Comparison of ENCODE assay signal across 8 mouse cellular contexts in genomic region chr7:126779983-126780970, GRCm38 (mm10). TPM values are rescaled to one million over a fixed set of nuclear protein-coding genes. Genes with fewer than 3 reads are reported as not detected.
DNase-seq lines count a peak whose midpoint lies in the region; ATAC-seq lines count a peak whose summit lies in the region.

No protein-coding gene starts in this region.

- under 1% methylated on average over 21 of the region's 21 CpGs for WGBS in intestine, embryonic 15.5 days
- 1% methylated on average over 21 of the region's 21 CpGs for WGBS in limb, embryonic 12.5 days
- WGBS in midbrain, embryonic 14.5 days: 2% methylated on average over 21 of the region's 21 CpGs

- ATAC-seq in intestine, embryonic 15.5 days: peak; percentile 73
- ATAC-seq in limb, embryonic 12.5 days (ENCODE audit: insufficient number of reproducible peaks, insufficient read depth, low FRiP score, low TSS enrichment, low read depth): peak; percentile 63
- peak; percentile 64 for ATAC-seq in midbrain, embryonic 14.5 days (ENCODE audit: low FRiP score, low TSS enrichment)

- H3K27ac ChIP-seq in intestine, embryonic 15.5 days: peak overlapping the region; percentile 51
- H3K27ac ChIP-seq in limb, embryonic 12.5 days: peak overlapping the region; percentile 76
- peak overlapping the region; percentile 83 for H3K27ac ChIP-seq in midbrain, embryonic 14.5 days (replicated peaks; ENCODE audit: low read depth, low read length)

- H3K4me1 ChIP-seq in intestine, embryonic 15.5 days (replicated peaks): peaks cover 49% of the 10 kb centered on the region
- H3K4me1 ChIP-seq in limb, embryonic 12.5 days (replicated peaks): peaks cover 47% of the 10 kb centered on the region
- peaks cover 37% of the 10 kb centered on the region for H3K4me1 ChIP-seq in midbrain, embryonic 14.5 days (ENCODE audit: control insufficient read depth, insufficient read depth, low read length)

- H3K9me3 ChIP-seq in intestine, embryonic 15.5 days: no peaks in the 10 kb centered on the region
- no peaks in the 10 kb centered on the region for H3K9me3 ChIP-seq in limb, embryonic 12.5 days
- H3K9me3 ChIP-seq in midbrain, embryonic 14.5 days (ENCODE audit: control insufficient read depth, low read length): no peaks in the 10 kb centered on the region

- intact Hi-C loops in gastrocnemius, postnatal 36 days (cut with DNase I): no loop called here

- H3K9ac ChIP-seq in intestine, embryonic 15.5 days: peak overlapping the region; percentile 45
- H3K9ac ChIP-seq in limb, embryonic 12.5 days (replicated peaks): peak overlapping the region; percentile 61
- H3K9ac ChIP-seq in midbrain, embryonic 14.5 days (replicated peaks; ENCODE audit: low read length): peak overlapping the region; percentile 34

- no peaks in the 10 kb centered on the region for H3K27me3 ChIP-seq in intestine, embryonic 15.5 days (replicated peaks)
- H3K27me3 ChIP-seq in limb, embryonic 12.5 days: no peaks in the 10 kb centered on the region
- H3K27me3 ChIP-seq in midbrain, embryonic 14.5 days (ENCODE audit: control insufficient read depth, insufficient read depth, low read length): no peaks in the 10 kb centered on the region

- DNase-seq in urinary bladder, adult 18-20 months (ENCODE audit: low spot score in 2 of 2): peak; percentile 67 to 73
- no peak for DNase-seq in urinary bladder, postnatal 10 days (ENCODE audit: low spot score)
- peak; percentile 94 for DNase-seq in embryo, embryonic 10.5 days (ENCODE audit: low spot score)
- DNase-seq in gastrocnemius, postnatal 36 days: peak; percentile 73 to 84
- peak; percentile 96 for DNase-seq in midbrain, embryonic 14.5 days
- peak; percentile 75 to 86 for DNase-seq in spleen, postnatal 14 days (ENCODE audit: low spot score in 2 of 2)

- peaks cover 13% of the 10 kb centered on the region for H3K36me3 ChIP-seq in intestine, embryonic 15.5 days
- peaks cover 40% of the 10 kb centered on the region for H3K36me3 ChIP-seq in limb, embryonic 12.5 days
- H3K36me3 ChIP-seq in midbrain, embryonic 14.5 days (ENCODE audit: control insufficient read depth, insufficient read depth, low read length): peaks cover 23% of the 10 kb centered on the region

- peak overlapping the region; percentile 85 for H3K4me2 ChIP-seq in intestine, embryonic 15.5 days (replicated peaks)
- H3K4me2 ChIP-seq in limb, embryonic 12.5 days: peak overlapping the region; percentile 91
- H3K4me2 ChIP-seq in midbrain, embryonic 14.5 days (ENCODE audit: low read length): peak overlapping the region; percentile 83

- peak overlapping the region; percentile 42 for H3K4me3 ChIP-seq in intestine, embryonic 15.5 days (replicated peaks)
- H3K4me3 ChIP-seq in limb, embryonic 12.5 days (replicated peaks): peak overlapping the region; percentile 41
- H3K4me3 ChIP-seq in midbrain, embryonic 14.5 days (replicated peaks; ENCODE audit: low read depth, low read length): peak overlapping the region; percentile 42

RNA-seq across cellular contexts. Expression of gene Tbx6, which starts 1.0 kb away (rescaled TPM):
- total RNA-seq in gastrocnemius, postnatal 36 days (2021): under 1 TPM; 0.28 to 0.30 TPM
- polyA plus RNA-seq in intestine, embryonic 15.5 days (2015; fragmentation: Nextera tagmentation; extraction: Ambion mirVana): 0.34 and 0.43 TPM in 2 replicates
- polyA plus RNA-seq in limb, embryonic 12.5 days (2016; fragmentation: Nextera tagmentation; extraction: Ambion mirVana): 0.50 and 0.68 TPM in 2 replicates
- 0.22 and 0.24 TPM in 2 replicates for polyA plus RNA-seq in midbrain, embryonic 14.5 days (2014; fragmentation: Nextera tagmentation; extraction: Ambion mirVana)

RNA-seq across cellular contexts. Expression of gene Ypel3, which starts 3.5 kb away (rescaled TPM):
- total RNA-seq in gastrocnemius, postnatal 36 days (2021): 10 to 100 TPM; 77.7 to 97.4 TPM
- polyA plus RNA-seq in intestine, embryonic 15.5 days (2015; fragmentation: Nextera tagmentation; extraction: Ambion mirVana): 66.9 and 71.2 TPM in 2 replicates
- 104 and 126 TPM in 2 replicates for polyA plus RNA-seq in limb, embryonic 12.5 days (2016; fragmentation: Nextera tagmentation; extraction: Ambion mirVana)
- polyA plus RNA-seq in midbrain, embryonic 14.5 days (2014; fragmentation: Nextera tagmentation; extraction: Ambion mirVana): 218 and 255 TPM in 2 replicates

RNA-seq across cellular contexts. Expression of gene Ppp4c, which starts 12.0 kb away (rescaled TPM):
- total RNA-seq in gastrocnemius, postnatal 36 days (2021): 10 to 100 TPM; 21.6 to 22.4 TPM
- 248 and 256 TPM in 2 replicates for polyA plus RNA-seq in intestine, embryonic 15.5 days (2015; fragmentation: Nextera tagmentation; extraction: Ambion mirVana)
- polyA plus RNA-seq in limb, embryonic 12.5 days (2016; fragmentation: Nextera tagmentation; extraction: Ambion mirVana): 378 and 401 TPM in 2 replicates
- 210 and 212 TPM in 2 replicates for polyA plus RNA-seq in midbrain, embryonic 14.5 days (2014; fragmentation: Nextera tagmentation; extraction: Ambion mirVana)

RNA-seq across cellular contexts. Expression of gene Gdpd3, which starts 14.1 kb away (rescaled TPM):
- 1 to 10 TPM in 1 of 2 experiments, under 1 TPM in 1; 0.99 to 1.8 TPM for total RNA-seq in gastrocnemius, postnatal 36 days (2021)
- polyA plus RNA-seq in intestine, embryonic 15.5 days (2015; fragmentation: Nextera tagmentation; extraction: Ambion mirVana): 1.4 and 1.6 TPM in 2 replicates
- 1.3 and 2.4 TPM in 2 replicates for polyA plus RNA-seq in limb, embryonic 12.5 days (2016; fragmentation: Nextera tagmentation; extraction: Ambion mirVana)
- 2.0 and 3.4 TPM in 2 replicates for polyA plus RNA-seq in midbrain, embryonic 14.5 days (2014; fragmentation: Nextera tagmentation; extraction: Ambion mirVana)

RNA-seq across cellular contexts. Expression of gene Fam57b, which starts 17.2 kb away (rescaled TPM):
- 10 to 100 TPM; 55.8 to 67.4 TPM for total RNA-seq in gastrocnemius, postnatal 36 days (2021)
- polyA plus RNA-seq in intestine, embryonic 15.5 days (2015; fragmentation: Nextera tagmentation; extraction: Ambion mirVana): 1.2 and 1.5 TPM in 2 replicates
- 0.19 and 0.33 TPM in 2 replicates for polyA plus RNA-seq in limb, embryonic 12.5 days (2016; fragmentation: Nextera tagmentation; extraction: Ambion mirVana)
- polyA plus RNA-seq in midbrain, embryonic 14.5 days (2014; fragmentation: Nextera tagmentation; extraction: Ambion mirVana): 51.6 and 72.4 TPM in 2 replicates
